Mouse (Mus musculus): ENCODE results near the gene Mettl7a2.
"Not testable (repeated sequence)": the region's sequence is repeated elsewhere in the genome, so short reads cannot be mapped to it uniquely, and the experiment has no call there.

DNA sequence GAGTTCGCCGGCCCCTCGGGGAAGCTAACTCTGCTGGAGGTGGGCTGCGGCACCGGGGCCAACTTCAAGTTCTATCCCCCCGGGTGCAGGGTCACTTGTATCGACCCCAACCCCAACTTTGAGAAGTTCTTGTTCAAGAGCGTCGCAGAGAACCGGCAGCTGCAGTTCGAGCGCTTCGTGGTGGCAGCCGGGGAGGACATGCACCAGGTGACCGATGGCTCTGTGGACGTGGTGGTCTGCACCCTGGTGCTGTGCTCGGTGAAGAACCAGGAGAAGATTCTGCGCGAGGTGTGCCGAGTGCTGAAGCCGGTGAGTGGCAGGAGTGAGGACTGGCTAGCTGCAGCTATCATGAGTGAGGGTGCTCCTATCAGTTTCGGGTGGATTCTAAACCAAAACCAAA is 399 bp downstream of the Mettl7a2 start:
- not testable (repeated sequence) for TF ChIP-seq CTCF, POLR2A (IDR thresholded peaks at IDR 0.05; ENCODE audit: extremely low read depth, insufficient read depth, low read length)
